Mouse (Mus musculus) heart, embryonic 11.5 days (tissue): ENCODE results near the gene Gm5800. TPM values are rescaled to one million over a fixed set of nuclear protein-coding genes. Genes with fewer than 3 reads are reported as not detected.

Source experiments
- polyA plus RNA-seq: library from polyadenylated mRNA; unstranded; fragments of >200 nt; fragmentation: Nextera tagmentation; extraction: Ambion mirVana; gene quantifications from 2 replicates; pipeline ENCODE4 v1.2.1, GENCODE M21; 2014

The Gm5800 gene
- polyA plus RNA-seq, 1 experiment from 2014 or later: not detected

Other genes starting within 250 kb of the Gm5800 start
- 0.13 TPM in 1 of 2 replicates, not detected in the other for gene Gm5622, start 164.4 kb downstream of the Gm5800 start, polyA plus RNA-seq
- not detected in 2 replicates for gene Gm17175, start 143.1 kb downstream of the Gm5800 start, polyA plus RNA-seq
- gene Gm17174, start 125.0 kb downstream of the Gm5800 start, polyA plus RNA-seq: not detected in 2 replicates
- gene Gm17078, start 105.9 kb downstream of the Gm5800 start, polyA plus RNA-seq: not detected in 2 replicates
- gene Gm4181, start 81.5 kb downstream of the Gm5800 start, polyA plus RNA-seq: not detected in 2 replicates
- not detected in 2 replicates for gene Gm17079, start 21.7 kb downstream of the Gm5800 start, polyA plus RNA-seq
- not detected in 2 replicates for gene Ang4, start 56.4 kb upstream of the Gm5800 start, polyA plus RNA-seq
- gene AY358078, start 82.9 kb upstream of the Gm5800 start, polyA plus RNA-seq: not detected in 2 replicates
- gene Ear6, start 136.5 kb upstream of the Gm5800 start, polyA plus RNA-seq: not detected in 2 replicates
- gene Mettl17, start 167.7 kb upstream of the Gm5800 start, polyA plus RNA-seq: 41.9 and 46.9 TPM in 2 replicates
- 0.17 and 0.31 TPM in 2 replicates for gene Slc39a2, start 175.7 kb upstream of the Gm5800 start, polyA plus RNA-seq
- 115 and 145 TPM in 2 replicates for gene Ndrg2, start 197.0 kb upstream of the Gm5800 start, polyA plus RNA-seq
- not detected in 2 replicates for gene Tppp2, start 201.2 kb upstream of the Gm5800 start, polyA plus RNA-seq
- not detected in 2 replicates for gene Rnase13, start 205.6 kb upstream of the Gm5800 start, polyA plus RNA-seq